19 mouse cellular contexts compared by ENCODE assay signal in genomic region chr4:101875687-101876086, GRCm38 (mm10). TPM values are rescaled to one million over a fixed set of nuclear protein-coding genes. Genes with fewer than 3 reads are reported as not detected.
"Had no signal": no experiment of that assay in that cellular context is flagged by ENCODE, and none has a peak within 500 bp of the region (broad histone marks: within the 10 kb centered on the region; RNA-seq: fewer than 3 reads in every experiment).

No protein-coding gene starts in this region.

RNA-seq across cellular contexts. Expression of gene C130073F10Rik, which starts 17.9 kb away (rescaled TPM):
- polyA plus RNA-seq: cerebellum, adult 2 months; cortical plate, adult 2 months; embryonic facial prominence, embryonic 10.5 days; embryonic facial prominence, embryonic 11.5 days; embryonic facial prominence, embryonic 12.5 days; embryonic facial prominence, embryonic 13.5 days; embryonic facial prominence, embryonic 14.5 days; erythroblast, embryonic 14.5 days; forebrain, embryonic 10.5 days; forebrain, embryonic 11.5 days; forebrain, embryonic 12.5 days; forebrain, embryonic 13.5 days; forebrain, embryonic 14.5 days; forebrain, embryonic 15.5 days; forebrain, embryonic 16.5 days; forebrain, postnatal 0 days; frontal cortex, adult 2 months; gonadal fat pad, adult 2 months had no signal

RNA-seq across cellular contexts. Expression of gene B020004J07Rik, which starts 31.9 kb away (rescaled TPM):
- polyA plus RNA-seq: cerebellum, adult 2 months; cortical plate, adult 2 months; embryonic facial prominence, embryonic 10.5 days; embryonic facial prominence, embryonic 11.5 days; embryonic facial prominence, embryonic 12.5 days; embryonic facial prominence, embryonic 13.5 days; embryonic facial prominence, embryonic 14.5 days; embryonic facial prominence, embryonic 15.5 days; erythroblast, embryonic 14.5 days; forebrain, embryonic 10.5 days; forebrain, embryonic 11.5 days; forebrain, embryonic 12.5 days; forebrain, embryonic 13.5 days; forebrain, embryonic 14.5 days; forebrain, embryonic 15.5 days; forebrain, embryonic 16.5 days; forebrain, postnatal 0 days; frontal cortex, adult 2 months; gonadal fat pad, adult 2 months had no signal

RNA-seq across cellular contexts. Expression of gene Gm12800, which starts 33.2 kb away (rescaled TPM):
- polyA plus RNA-seq: cerebellum, adult 2 months; cortical plate, adult 2 months; embryonic facial prominence, embryonic 10.5 days; embryonic facial prominence, embryonic 11.5 days; embryonic facial prominence, embryonic 12.5 days; embryonic facial prominence, embryonic 13.5 days; embryonic facial prominence, embryonic 14.5 days; embryonic facial prominence, embryonic 15.5 days; erythroblast, embryonic 14.5 days; forebrain, embryonic 10.5 days; forebrain, embryonic 11.5 days; forebrain, embryonic 12.5 days; forebrain, embryonic 13.5 days; forebrain, embryonic 14.5 days; forebrain, embryonic 15.5 days; forebrain, embryonic 16.5 days; forebrain, postnatal 0 days; frontal cortex, adult 2 months; gonadal fat pad, adult 2 months had no signal
